Mouse (Mus musculus) lung, postnatal 0 days (tissue): ENCODE measurements around the gene Hpn. TPM values are rescaled to one million over a fixed set of nuclear protein-coding genes. Genes with fewer than 3 reads are reported as not detected.

Experiments
- ATAC-seq: fragments of 200-750 bp; cut with Nextera tagmentation; 2 replicates; pipeline ENCODE4 v1.8.0; 2017; ENCODE audit warnings: moderate library complexity
- DNase-seq: peaks from one replicate; pipeline ENCODE4 v3.0.0-alpha.2; 2016; ENCODE audit warnings: low spot score
- H3K27ac ChIP-seq: fragments of 300-500 bp; sonication (generic); 2 replicates; pipeline ENCODE4 v1.5.1; 2014; ENCODE audit warnings: antibody characterized with exemption, mild to moderate bottlenecking, low read length, mixed read lengths
- H3K27me3 ChIP-seq: fragments of 300-500 bp; sonication (generic); replicated peaks from 2 replicates; pipeline ENCODE4 v1.6.1; 2014; ENCODE audit warnings: low read length, mixed read lengths; ENCODE audit not compliant: insufficient read depth
- H3K36me3 ChIP-seq: fragments of 300-500 bp; sonication (generic); 2 replicates; pipeline ENCODE4 v1.6.1; 2014; ENCODE audit warnings: low read length, mixed read lengths; ENCODE audit not compliant: insufficient read depth
- H3K4me1 ChIP-seq: fragments of 300-500 bp; sonication (generic); 2 replicates; pipeline ENCODE4 v1.6.1; 2014; ENCODE audit warnings: antibody characterized with exemption, low read depth, low read length, mixed read lengths; ENCODE audit not compliant: insufficient read depth
- H3K4me2 ChIP-seq: fragments of 300-500 bp; sonication (generic); replicated peaks from 2 replicates; pipeline ENCODE4 v1.6.1; 2014; ENCODE audit warnings: low read depth, mild to moderate bottlenecking, low read length, moderate library complexity, mixed read lengths
- H3K4me3 ChIP-seq: fragments of 300-500 bp; sonication (generic); 2 replicates; pipeline ENCODE4 v1.5.1; 2014; ENCODE audit warnings: low read depth, low read length
- H3K9ac ChIP-seq: fragments of 300-500 bp; sonication (generic); replicated peaks from 2 replicates; pipeline ENCODE4 v1.6.1; 2014; ENCODE audit warnings: low read depth, mild to moderate bottlenecking
- H3K9me3 ChIP-seq: fragments of 300-500 bp; sonication (generic); 2 replicates; pipeline ENCODE4 v1.6.1; 2016; ENCODE audit warnings: low read length, mixed read lengths
- CTCF ChIP-seq: IDR thresholded peaks from 2 replicates; pipeline ENCODE4 v1.5.1; 2016; ENCODE audit warnings: antibody characterized with exemption, mild to moderate bottlenecking
- EP300 ChIP-seq: IDR thresholded peaks from 2 replicates; pipeline ENCODE4 v1.6.1; 2016; ENCODE audit warnings: antibody characterized with exemption, mild to moderate bottlenecking, control low read depth
- WGBS: fragments of 180-500 bp; shearing (Covaris S2); extraction: QIAGEN DNeasy Blood & Tissue Kit; methylation state at CpG from one replicate; pipeline ENCODE4 v1.1.7; 2014; 5-methylcytosine and 5-hydroxymethylcytosine counted together
- polyA plus RNA-seq: library from polyadenylated mRNA; unstranded; fragments of >200 nt; fragmentation: Nextera tagmentation; extraction: Ambion mirVana; gene quantifications from 2 replicates; pipeline ENCODE4 v1.2.1, GENCODE M21; 2015

Gene Hpn
- polyA plus RNA-seq, 1 experiment from 2014 or later: 20.5 TPM

DNA sequence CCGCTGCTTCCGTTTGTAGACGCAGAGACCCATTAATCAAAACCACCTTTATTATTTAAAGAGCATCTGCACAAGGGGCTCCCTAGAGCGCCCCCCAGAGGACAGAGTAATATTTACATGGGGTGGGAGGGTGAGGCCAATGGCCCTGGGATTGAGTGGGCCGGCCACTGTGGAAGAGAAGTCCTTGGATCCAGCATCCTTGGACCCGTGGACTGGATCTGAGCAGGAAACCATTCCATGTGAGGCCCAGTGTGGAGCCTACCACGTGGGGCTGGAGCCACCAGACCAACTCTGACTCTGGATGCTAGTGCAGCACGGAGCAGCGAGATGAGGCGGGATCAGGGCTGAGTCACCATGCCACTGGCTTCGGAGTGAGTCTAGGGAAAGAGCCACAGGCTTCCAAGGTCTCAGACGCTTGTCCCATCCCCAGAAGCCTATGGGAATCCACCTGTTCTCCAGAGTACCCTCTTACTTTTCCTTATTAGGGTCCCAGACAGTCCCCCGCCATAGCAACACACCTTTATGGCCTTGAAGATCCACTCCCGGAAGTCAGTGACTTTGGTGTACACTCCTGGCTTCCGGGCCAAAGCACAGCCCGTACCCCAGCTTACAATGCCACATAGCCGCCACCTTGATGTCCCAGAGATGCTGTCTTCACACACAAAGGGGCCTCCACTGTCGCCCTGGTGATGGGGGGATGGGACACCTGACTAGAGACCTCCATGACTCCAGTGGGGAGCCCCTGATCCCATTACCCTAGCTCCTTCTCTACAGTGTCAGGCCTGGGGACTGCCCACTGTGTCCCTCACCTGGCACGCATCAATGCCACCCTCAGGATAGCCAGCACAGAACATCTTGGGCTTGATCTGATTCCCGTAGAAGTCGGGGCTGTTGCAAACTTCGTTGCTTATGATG, 16.1 kb downstream of the Hpn start:
- no peaks in the 10 kb centered on the region for H3K9me3 ChIP-seq
- TF ChIP-seq CTCF (peak; percentile 46), EP300 (no peak)
- H3K4me2 ChIP-seq: no peak overlapping the region
- H3K36me3 ChIP-seq: no peaks in the 10 kb centered on the region
- H3K9ac ChIP-seq: no peak overlapping the region
- 79% methylated on average over 22 of the region's 22 CpGs for whole genome bisulfite sequencing
- H3K27me3 ChIP-seq: no peaks in the 10 kb centered on the region
- H3K27ac ChIP-seq: no peak overlapping the region
- no peak overlapping the region for H3K4me3 ChIP-seq
- ATAC-seq: no peak
- no peak for DNase-seq
- no peaks in the 10 kb centered on the region for H3K4me1 ChIP-seq

- WGBS: 48% methylated on average over 20 of the region's 20 CpGs
- no peaks in the 10 kb centered on the region for H3K9me3 ChIP-seq
- ATAC-seq (peak; percentile 95), DNase-seq (peak; percentile 95)
- H3K27me3 ChIP-seq: no peaks in the 10 kb centered on the region
- peak overlapping the region; percentile 39 for H3K4me2 ChIP-seq
- H3K9ac ChIP-seq: no peak overlapping the region
- H3K36me3 ChIP-seq: no peaks in the 10 kb centered on the region
- no peak overlapping the region for H3K27ac ChIP-seq
- peak; percentile 98 for TF ChIP-seq CTCF
- TF ChIP-seq EP300: no peak
- H3K4me3 ChIP-seq: no peak overlapping the region
- H3K4me1 ChIP-seq: no peaks in the 10 kb centered on the region
Measured at GRCm38 (mm10) chr7:31097583-31098248, 17.4 kb downstream of the Hpn start.

DNA sequence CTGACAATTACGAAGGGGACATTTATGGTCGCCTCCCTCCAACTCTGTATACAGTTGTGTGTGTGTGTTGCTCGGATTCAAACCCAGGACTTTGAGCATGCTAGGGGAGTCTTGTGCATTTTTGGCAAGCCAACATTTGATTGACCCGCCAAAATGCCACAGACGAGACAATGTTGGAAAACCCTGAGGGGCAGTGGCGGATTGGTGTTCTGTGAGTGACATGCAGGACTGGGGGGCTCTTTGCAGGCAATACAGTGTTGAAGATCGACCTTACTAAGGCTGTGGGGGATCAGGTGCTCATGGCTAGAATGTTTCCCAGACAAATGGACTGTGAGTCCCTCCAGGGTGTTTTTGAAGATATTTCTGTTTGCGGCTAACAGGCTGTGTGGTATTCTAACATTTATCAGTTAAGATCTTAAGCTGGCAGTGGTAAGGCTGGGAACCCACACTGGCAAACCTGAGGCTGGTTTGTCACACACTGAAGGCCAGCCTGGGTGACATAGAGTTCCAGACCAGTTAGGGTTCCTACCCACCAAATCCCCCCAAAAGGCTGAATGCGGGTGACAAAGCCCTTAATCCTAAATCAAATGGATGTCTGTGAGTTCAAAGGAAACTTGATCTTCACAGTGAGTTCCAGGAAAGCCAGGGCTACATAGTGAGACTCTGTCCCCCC, 18.1 kb downstream of the Hpn start:
- DNase-seq (no peak), ATAC-seq (no peak)
- H3K9ac ChIP-seq: no peak overlapping the region
- H3K4me3 ChIP-seq: no peak overlapping the region
- H3K4me2 ChIP-seq: no peak overlapping the region
- TF ChIP-seq CTCF: no peak
- 73% methylated on average over 9 of the region's 9 CpGs for WGBS
- no peaks in the 10 kb centered on the region for H3K27me3 ChIP-seq
- no peaks in the 10 kb centered on the region for H3K36me3 ChIP-seq
- no peaks in the 10 kb centered on the region for H3K4me1 ChIP-seq
- no peak overlapping the region for H3K27ac ChIP-seq
- no peaks in the 10 kb centered on the region for H3K9me3 ChIP-seq

- Histone ChIP-seq H3K36me3 (no peaks in the 10 kb centered on the region), H3K27ac (no peak overlapping the region), H3K4me2 (no peak overlapping the region), H3K9ac (no peak overlapping the region), H3K27me3 (no peaks in the 10 kb centered on the region), H3K4me1 (no peaks in the 10 kb centered on the region), H3K9me3 (no peaks in the 10 kb centered on the region), H3K4me3 (no peak overlapping the region)
- DNase-seq (peak; percentile 55), ATAC-seq (peak; percentile 48)
- TF ChIP-seq EP300 (no peak), CTCF (peak; percentile 44)
- 28% methylated on average over 12 of the region's 12 CpGs for WGBS
Measured at GRCm38 (mm10) chr7:31094774-31095501, 20.2 kb downstream of the Hpn start.

- no peaks in the 10 kb centered on the region for H3K9me3 ChIP-seq
- TF ChIP-seq CTCF (no peak), EP300 (no peak)
- no peak overlapping the region for H3K4me3 ChIP-seq
- no peak overlapping the region for H3K9ac ChIP-seq
- ATAC-seq: no peak
- no peaks in the 10 kb centered on the region for H3K36me3 ChIP-seq
- no peak overlapping the region for H3K27ac ChIP-seq
- WGBS: 70% methylated on average over 2 of the region's 2 CpGs
- DNase-seq: no peak
- no peaks in the 10 kb centered on the region for H3K27me3 ChIP-seq
- H3K4me2 ChIP-seq: no peak overlapping the region
- H3K4me1 ChIP-seq: peaks cover 4% of the 10 kb centered on the region; the same call in 1 of the 2 replicates
Measured at GRCm38 (mm10) chr7:31089721-31090120, 25.4 kb downstream of the Hpn start.

- no peak overlapping the region for H3K4me2 ChIP-seq
- DNase-seq (no peak), ATAC-seq (no peak)
- H3K4me3 ChIP-seq: no peak overlapping the region
- H3K36me3 ChIP-seq: no peaks in the 10 kb centered on the region
- peaks cover 4% of the 10 kb centered on the region; the same call in 1 of the 2 replicates for H3K4me1 ChIP-seq
- H3K27ac ChIP-seq: no peak overlapping the region
- TF ChIP-seq EP300: no peak
- no peak for TF ChIP-seq CTCF
- no peak overlapping the region for H3K9ac ChIP-seq
- no peaks in the 10 kb centered on the region for H3K27me3 ChIP-seq
- H3K9me3 ChIP-seq: no peaks in the 10 kb centered on the region
- 72% methylated on average over 3 of the region's 3 CpGs for WGBS
Measured at GRCm38 (mm10) chr7:31088206-31088605, 26.9 kb downstream of the Hpn start.
